Mouse (Mus musculus) lung, postnatal 0 days (tissue): ENCODE results near the gene Pou4f2.

Experiments
- CTCF ChIP-seq: IDR thresholded peaks from 2 replicates; pipeline ENCODE4 v1.5.1; 2016; ENCODE audit warnings: antibody characterized with exemption, mild to moderate bottlenecking
- EP300 ChIP-seq: IDR thresholded peaks from 2 replicates; pipeline ENCODE4 v1.6.1; 2016; ENCODE audit warnings: antibody characterized with exemption, mild to moderate bottlenecking, control low read depth

- TF ChIP-seq CTCF, result no peak
- TF ChIP-seq EP300, result no peak
These were observed 1.4 kb downstream of the Pou4f2 start for GRCm38 (mm10) chr8:78434823-78435623.
